ENCODE assay signal across 17 mouse cellular contexts in the genomic region with DNA sequence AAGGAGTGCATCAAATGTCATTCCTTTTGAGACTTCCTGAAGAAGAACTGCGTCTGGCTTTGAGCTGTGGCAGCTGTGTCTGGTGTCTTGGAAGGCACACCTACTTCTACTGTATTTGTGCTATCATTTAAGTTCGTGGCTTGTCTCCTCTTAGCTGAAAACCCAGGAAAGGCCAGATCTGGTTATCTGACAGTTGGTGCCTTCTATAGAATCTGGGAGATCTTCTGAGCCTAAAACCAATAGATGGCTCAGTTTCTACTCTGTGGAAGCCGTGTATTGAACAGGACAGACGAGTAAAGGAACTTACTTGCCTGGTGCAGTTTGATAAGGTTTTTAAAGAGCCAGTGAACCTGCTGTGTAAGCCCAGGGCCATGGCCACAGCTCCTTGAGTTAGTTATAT.
"Had no signal": no experiment of that assay in that cellular context is flagged by ENCODE, and none has a peak within 500 bp of the region (broad histone marks: within the 10 kb centered on the region; RNA-seq: fewer than 3 reads in every experiment).

No protein-coding gene starts in this region.

- H3K4me3 ChIP-seq: layer of hippocampus, adult 2 months; left cerebral cortex, adult 2 months; limb, embryonic 15.5 days; megakaryocyte, embryonic 14.5 days; midbrain, embryonic 12.5 days; neural tube, embryonic 13.5 days; stomach, embryonic 15.5 days had no signal

- ATAC-seq: inflammation-experienced regulatory T-cells, adult 6 months; intestine, postnatal 0 days; midbrain, embryonic 16.5 days had no signal

- H3K27me3 ChIP-seq: limb, embryonic 15.5 days; megakaryocyte, embryonic 14.5 days; midbrain, embryonic 12.5 days; neural tube, embryonic 13.5 days; stomach, embryonic 15.5 days had no signal

- H3K9me3 ChIP-seq: limb, embryonic 15.5 days; megakaryocyte, embryonic 14.5 days; midbrain, embryonic 12.5 days; neural tube, embryonic 13.5 days; stomach, embryonic 15.5 days had no signal

- H3K27ac ChIP-seq: layer of hippocampus, adult 2 months; left cerebral cortex, adult 2 months; limb, embryonic 15.5 days; midbrain, embryonic 12.5 days; neural tube, embryonic 13.5 days; stomach, embryonic 15.5 days had no signal

- DNase-seq: kidney, adult 9 months; kidney, postnatal 10 days; kidney, postnatal 4 days; lung, embryonic 14.5 days; lung, postnatal 10 days; lung, postnatal 4 days; right cerebral cortex, postnatal 14 days had no signal

- H3K9ac ChIP-seq: limb, embryonic 15.5 days; lung, embryonic 14.5 days; midbrain, embryonic 12.5 days; neural tube, embryonic 13.5 days; stomach, embryonic 15.5 days had no signal

- H3K4me2 ChIP-seq: limb, embryonic 15.5 days; lung, embryonic 14.5 days; midbrain, embryonic 12.5 days; neural tube, embryonic 13.5 days; stomach, embryonic 15.5 days had no signal

- H3K36me3 ChIP-seq: neural tube, embryonic 13.5 days had no signal
